Mouse (Mus musculus) gastrocnemius, postnatal 14 days (tissue): ENCODE data around the gene Maneal. TPM values are rescaled to one million over a fixed set of nuclear protein-coding genes. Genes with fewer than 3 reads are reported as not detected.

Source experiments
- total RNA-seq, 2 experiments: library from RNA; stranded (reverse); gene quantifications; 2 replicates each; pipeline ENCODE4 v1.2.3; 2021

The Maneal gene
- total RNA-seq, 2 experiments from 2014 or later, result 0.16 TPM

Other genes with a start within 250 kb of the Maneal start
- gene Pou3f1, start 205.4 kb downstream of the Maneal start, total RNA-seq, result 1 to 10 TPM; 1.3 to 2.2 TPM
- 10 to 100 TPM; 16.5 to 20.4 TPM for gene Utp11, start 168.6 kb downstream of the Maneal start, total RNA-seq
- gene Fhl3, start 161.5 kb downstream of the Maneal start, total RNA-seq, result 100 to 1,000 TPM in 1 of 2 experiments, 10 to 100 TPM in 1; 77.5 to 112 TPM
- 10 to 100 TPM; 14.7 to 17.4 TPM for gene Sf3a3, start 147.4 kb downstream of the Maneal start, total RNA-seq
- gene Inpp5b, start 120.3 kb downstream of the Maneal start, total RNA-seq, result 1 to 10 TPM; 8.7 to 9.4 TPM
- gene Mtf1, start 60.1 kb downstream of the Maneal start, total RNA-seq, result 10 to 100 TPM in 1 of 2 experiments, 1 to 10 TPM in 1; 8.0 to 10.7 TPM
- 1 to 10 TPM; 7.9 to 8.4 TPM for gene Yrdc, start 11.5 kb downstream of the Maneal start, total RNA-seq
- gene 1110065P20Rik, start 11.0 kb downstream of the Maneal start, total RNA-seq, result 10 to 100 TPM; 20.2 to 21.4 TPM
- not detected for gene Epha10, start 18.7 kb upstream of the Maneal start, total RNA-seq
- gene 9930104L06Rik, start 74.9 kb upstream of the Maneal start, total RNA-seq, result 1 to 10 TPM; 5.9 to 7.3 TPM
- 1 to 10 TPM; 3.8 to 4.0 TPM for gene Cdca8, start 77.1 kb upstream of the Maneal start, total RNA-seq
- gene Rspo1, start 124.3 kb upstream of the Maneal start, total RNA-seq, result under 1 TPM in 1 of 2 experiments, not detected in 1; 0.33 TPM
- 10 to 100 TPM; 27.2 to 29.3 TPM for gene Gnl2, start 154.4 kb upstream of the Maneal start, total RNA-seq
- gene Dnali1, start 203.5 kb upstream of the Maneal start, total RNA-seq, result not detected
- 1 to 10 TPM; 5.6 to 5.8 TPM for gene Snip1, start 204.5 kb upstream of the Maneal start, total RNA-seq
- 10 to 100 TPM in 1 of 2 experiments, 1 to 10 TPM in 1; 8.4 to 10.1 TPM for gene Meaf6, start 223.0 kb upstream of the Maneal start, total RNA-seq